Mouse (Mus musculus) midbrain, embryonic 14.5 days (tissue): ENCODE measurements around the gene Olfr1440. TPM values are rescaled to one million over a fixed set of nuclear protein-coding genes. Genes with fewer than 3 reads are reported as not detected.

Experiments used
- ATAC-seq: fragments of 200-750 bp; cut with Nextera tagmentation; 2 replicates; pipeline ENCODE4 v1.8.0; 2017; ENCODE audit warnings: moderate number of reproducible peaks, moderate library complexity; ENCODE audit not compliant: low FRiP score, low TSS enrichment
- DNase-seq: peaks from one replicate; pipeline ENCODE4 v3.0.0-alpha.2; 2015
- H3K27ac ChIP-seq: fragments of 300-500 bp; sonication (generic); replicated peaks from 2 replicates; pipeline ENCODE4 v1.5.1; 2014; ENCODE audit warnings: mild to moderate bottlenecking, low read depth, low read length, moderate library complexity
- H3K27me3 ChIP-seq: fragments of 300-500 bp; sonication (generic); 2 replicates; pipeline ENCODE4 v1.6.1; 2014; ENCODE audit warnings: low read length, control low read depth, mixed read lengths; ENCODE audit not compliant: control insufficient read depth, insufficient read depth
- H3K36me3 ChIP-seq: fragments of 300-500 bp; sonication (generic); 2 replicates; pipeline ENCODE4 v1.6.1; 2014; ENCODE audit warnings: low read length, control low read depth; ENCODE audit not compliant: control insufficient read depth, insufficient read depth
- H3K4me1 ChIP-seq: fragments of 300-500 bp; sonication (generic); 2 replicates; pipeline ENCODE4 v1.6.1; 2014; ENCODE audit warnings: mild to moderate bottlenecking, antibody characterized with exemption, low read length, control low read depth; ENCODE audit not compliant: control insufficient read depth, insufficient read depth
- H3K4me2 ChIP-seq: fragments of 300-500 bp; sonication (generic); 2 replicates; pipeline ENCODE4 v1.6.1; 2014; ENCODE audit warnings: mild to moderate bottlenecking, low read length, moderate library complexity
- H3K4me3 ChIP-seq: fragments of 300-500 bp; sonication (generic); replicated peaks from 2 replicates; pipeline ENCODE4 v1.5.1; 2014; ENCODE audit warnings: low read depth, low read length
- H3K9ac ChIP-seq: fragments of 300-500 bp; sonication (generic); replicated peaks from 2 replicates; pipeline ENCODE4 v1.6.1; 2014; ENCODE audit warnings: mild to moderate bottlenecking, low read length, moderate library complexity
- H3K9me3 ChIP-seq: fragments of 300-500 bp; sonication (generic); 2 replicates; pipeline ENCODE4 v1.6.1; 2016; ENCODE audit warnings: low read length, control low read depth, mixed read lengths; ENCODE audit not compliant: control insufficient read depth
- WGBS: fragments of 180-500 bp; shearing (Covaris S2); extraction: QIAGEN DNeasy Blood & Tissue Kit; methylation state at CpG from one replicate; pipeline ENCODE4 v1.1.7; 2014; 5-methylcytosine and 5-hydroxymethylcytosine counted together
- polyA plus RNA-seq: library from polyadenylated mRNA; unstranded; fragments of >200 nt; fragmentation: Nextera tagmentation; extraction: Ambion mirVana; gene quantifications from 2 replicates; pipeline ENCODE4 v1.2.1, GENCODE M21; 2014

Olfr1440 gene
- not detected in 2 replicates for polyA plus RNA-seq

DNA sequence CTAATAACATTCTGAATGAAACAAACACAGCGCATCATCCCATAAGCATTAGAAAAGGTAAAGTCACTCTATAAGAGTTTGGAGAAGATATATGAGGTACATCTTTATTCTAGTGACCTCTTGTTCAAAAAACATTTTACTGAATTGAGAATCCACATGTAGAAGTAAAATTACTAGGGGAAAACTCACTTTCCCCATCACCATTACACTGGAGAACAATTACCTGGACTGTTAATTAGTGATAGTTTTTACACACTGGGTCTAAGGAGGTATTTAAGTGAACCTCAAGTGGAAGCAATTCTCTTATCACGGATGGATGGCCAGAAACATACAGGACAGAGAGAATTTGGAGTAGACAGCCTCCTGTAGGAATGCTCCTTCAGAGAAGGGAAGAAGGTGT is at the start of gene Olfr1440:
Gene Olfr1440 (plus strand): TSS at position 301 of the 400 bp plus-strand sequence.
- H3K9me3 ChIP-seq: no peaks in the 10 kb centered on the region
- H3K27me3 ChIP-seq: no peaks in the 10 kb centered on the region
- no peaks in the 10 kb centered on the region for H3K36me3 ChIP-seq
- no peak within 1 kb of the TSS for H3K4me2 ChIP-seq
- no peak within 1 kb of the TSS for H3K4me3 ChIP-seq
- WGBS: 90% methylated on average over 2 of the region's 2 CpGs
- no peak within 1 kb of the TSS for H3K27ac ChIP-seq
- H3K4me1 ChIP-seq: no peaks in the 10 kb centered on the region
- no peak within 1 kb of the TSS for H3K9ac ChIP-seq
- no peak for DNase-seq
- no peak for ATAC-seq

DNA sequence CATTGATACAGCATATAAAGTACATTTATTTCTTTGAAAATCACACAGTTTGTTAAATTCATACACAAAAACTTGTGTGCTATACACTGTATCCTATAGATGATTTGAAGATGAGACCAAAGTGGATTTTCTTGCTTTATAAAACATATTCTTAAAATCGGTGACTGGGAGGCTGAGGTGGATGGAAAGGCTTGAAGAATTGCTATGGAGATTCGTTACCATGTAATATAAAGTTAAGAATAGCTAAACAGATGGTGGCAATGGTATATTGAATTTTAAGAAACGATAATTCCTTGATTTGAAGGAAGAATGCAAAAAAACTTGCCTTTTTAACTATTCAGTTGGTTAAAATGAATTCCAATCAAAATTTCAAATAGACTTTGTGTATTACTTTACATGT is 14.1 kb upstream of the Olfr1440 start:
- Histone ChIP-seq H3K27me3 (no peaks in the 10 kb centered on the region), H3K36me3 (no peaks in the 10 kb centered on the region), H3K9me3 (no peaks in the 10 kb centered on the region), H3K4me2 (no peak overlapping the region), H3K27ac (no peak overlapping the region), H3K9ac (no peak overlapping the region), H3K4me1 (no peaks in the 10 kb centered on the region), H3K4me3 (no peak overlapping the region)
- DNase-seq: no peak
- 83% methylated on average over 3 of the region's 3 CpGs for WGBS
- no peak for ATAC-seq

DNA sequence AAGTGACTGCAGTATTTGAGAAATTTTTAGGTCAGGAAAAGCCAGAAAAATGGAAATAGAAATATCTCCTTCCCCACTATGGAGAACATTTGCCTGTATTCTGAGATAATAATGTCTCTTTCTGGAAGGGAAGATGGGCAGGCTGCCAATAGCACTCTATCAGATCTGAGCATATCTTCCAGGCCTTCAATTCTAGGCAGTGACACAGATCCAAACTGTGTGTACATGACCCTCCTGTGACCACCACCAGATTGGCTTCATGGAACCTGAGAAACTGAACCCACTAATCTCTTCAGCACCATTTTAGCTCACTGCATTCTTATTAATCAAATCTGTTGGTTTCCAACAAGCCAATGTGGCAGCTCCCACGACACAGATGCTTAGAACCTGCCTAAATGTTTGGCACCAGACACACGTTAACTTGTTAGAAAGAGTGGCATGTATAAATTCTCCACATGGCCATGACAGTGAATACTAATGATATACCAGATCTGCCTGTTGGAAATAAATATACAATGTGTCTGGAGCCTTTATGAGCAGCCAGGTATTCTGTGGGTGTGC is 12.5 kb upstream of the Olfr1440 start:
- 75% methylated on average over 2 of the region's 2 CpGs for WGBS
- H3K4me1 ChIP-seq: no peaks in the 10 kb centered on the region
- H3K27me3 ChIP-seq: no peaks in the 10 kb centered on the region
- H3K9me3 ChIP-seq: no peaks in the 10 kb centered on the region
- no peak overlapping the region for H3K4me2 ChIP-seq
- DNase-seq: no peak
- ATAC-seq: no peak
- H3K4me3 ChIP-seq: no peak overlapping the region
- no peak overlapping the region for H3K9ac ChIP-seq
- no peak overlapping the region for H3K27ac ChIP-seq
- H3K36me3 ChIP-seq: no peaks in the 10 kb centered on the region

DNA sequence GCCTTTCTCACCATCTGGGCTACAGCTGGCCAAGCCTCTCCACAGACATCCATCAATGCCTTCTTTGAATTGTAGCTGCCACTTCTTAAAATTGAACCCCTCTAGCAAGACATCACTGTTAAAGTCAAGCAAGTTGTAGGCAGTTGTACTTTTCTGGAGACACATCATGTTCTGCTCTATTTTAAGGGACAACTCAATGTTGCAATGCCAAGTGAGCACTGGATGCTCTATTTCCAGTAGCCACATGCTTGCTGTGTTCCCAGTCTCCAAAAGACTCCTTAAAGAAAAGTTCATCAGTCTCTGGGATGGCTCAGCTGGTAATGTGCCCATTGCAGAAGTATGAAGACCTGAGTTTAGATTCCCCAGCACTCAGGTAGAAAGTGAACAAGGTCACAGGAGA is 26.7 kb downstream of the Olfr1440 start:
- ATAC-seq (no peak), DNase-seq (no peak)
- no peak overlapping the region for H3K4me3 ChIP-seq
- no peaks in the 10 kb centered on the region for H3K36me3 ChIP-seq
- no peak overlapping the region for H3K9ac ChIP-seq
- H3K27me3 ChIP-seq: no peaks in the 10 kb centered on the region
- H3K4me1 ChIP-seq: no peaks in the 10 kb centered on the region
- no peaks in the 10 kb centered on the region for H3K9me3 ChIP-seq
- H3K4me2 ChIP-seq: no peak overlapping the region
- no peak overlapping the region for H3K27ac ChIP-seq

DNA sequence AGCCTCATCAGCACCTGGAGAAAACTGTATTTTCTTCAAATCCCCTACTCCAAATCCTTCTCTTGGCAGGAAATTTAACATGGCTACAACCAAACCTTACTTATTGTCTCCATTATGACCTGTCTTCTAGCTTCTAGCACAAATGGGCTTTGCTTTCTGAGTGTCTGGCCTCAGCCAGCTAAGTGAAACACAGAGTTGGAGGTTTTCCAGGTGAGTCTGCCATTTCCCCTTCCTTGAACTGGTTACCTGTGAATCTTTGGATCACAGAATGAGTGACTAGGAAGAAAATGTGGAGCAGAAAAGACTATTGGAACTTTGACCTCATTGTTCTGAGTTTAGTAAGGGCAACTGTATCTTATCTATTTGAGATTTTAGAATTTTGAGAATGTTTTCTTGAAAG is 30.3 kb downstream of the Olfr1440 start, which contains the start of gene Olfr1441:
Gene Olfr1441 (plus strand): TSS at position 73 of the 400 bp plus-strand sequence.
- no peak for DNase-seq
- no peak within 1 kb of the TSS for H3K27ac ChIP-seq
- H3K4me2 ChIP-seq: no peak within 1 kb of the TSS
- H3K9ac ChIP-seq: no peak within 1 kb of the TSS
- no peaks in the 10 kb centered on the region for H3K4me1 ChIP-seq
- H3K36me3 ChIP-seq: no peaks in the 10 kb centered on the region
- no peaks in the 10 kb centered on the region for H3K9me3 ChIP-seq
- no peak within 1 kb of the TSS for H3K4me3 ChIP-seq
- H3K27me3 ChIP-seq: no peaks in the 10 kb centered on the region
- no peak for ATAC-seq

DNA sequence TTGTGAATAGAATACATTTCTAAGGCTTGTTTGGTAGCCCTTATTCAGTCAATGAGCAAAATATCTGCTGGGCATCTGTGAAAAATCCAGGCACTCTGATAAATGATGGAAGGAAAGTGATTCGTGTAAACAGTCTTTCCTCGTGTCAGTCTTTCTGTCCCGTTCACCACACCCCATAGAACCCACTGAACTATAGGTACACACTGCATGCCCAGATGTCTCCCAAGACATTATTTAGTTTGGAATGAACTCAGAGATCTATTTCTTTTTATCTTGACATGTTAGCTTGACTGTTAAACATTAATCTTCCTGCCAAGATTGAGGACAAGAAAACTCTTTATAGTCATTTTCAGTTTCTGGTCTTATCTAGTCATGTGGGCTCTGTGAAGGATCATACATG is 31.2 kb downstream of the Olfr1440 start:
- Histone ChIP-seq H3K4me1 (no peaks in the 10 kb centered on the region), H3K4me2 (no peak overlapping the region), H3K27ac (no peak overlapping the region), H3K27me3 (no peaks in the 10 kb centered on the region), H3K4me3 (no peak overlapping the region), H3K9ac (no peak overlapping the region), H3K9me3 (no peaks in the 10 kb centered on the region), H3K36me3 (no peaks in the 10 kb centered on the region)
- no peak for DNase-seq
- WGBS: 94% methylated on average over 3 of the region's 3 CpGs
- no peak for ATAC-seq

DNA sequence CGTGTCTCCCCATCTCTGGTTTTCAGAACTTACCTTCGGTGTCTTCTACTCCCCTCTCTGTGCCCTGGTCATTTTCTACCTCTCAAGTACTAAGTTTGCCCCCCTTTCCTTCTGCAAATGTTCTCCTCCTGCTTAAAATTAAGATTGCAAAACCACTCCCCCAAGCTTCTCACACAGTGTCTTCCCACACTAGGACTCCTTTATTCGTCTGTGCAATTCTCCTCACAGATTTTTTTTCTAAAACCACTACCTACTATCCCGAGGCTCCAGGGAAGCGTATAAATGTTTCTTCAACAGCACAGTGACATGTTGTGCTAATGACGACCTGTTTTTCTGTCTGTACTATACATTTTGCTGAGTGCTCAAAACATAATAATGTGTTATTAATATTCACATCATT is 33.5 kb downstream of the Olfr1440 start:
- no peak overlapping the region for H3K27ac ChIP-seq
- no peaks in the 10 kb centered on the region for H3K9me3 ChIP-seq
- no peaks in the 10 kb centered on the region for H3K36me3 ChIP-seq
- H3K4me2 ChIP-seq: no peak overlapping the region
- no peak for ATAC-seq
- WGBS: 79% methylated on average over 6 of the region's 6 CpGs
- H3K4me1 ChIP-seq: no peaks in the 10 kb centered on the region
- H3K4me3 ChIP-seq: no peak overlapping the region
- DNase-seq: no peak
- no peaks in the 10 kb centered on the region for H3K27me3 ChIP-seq
- H3K9ac ChIP-seq: no peak overlapping the region

DNA sequence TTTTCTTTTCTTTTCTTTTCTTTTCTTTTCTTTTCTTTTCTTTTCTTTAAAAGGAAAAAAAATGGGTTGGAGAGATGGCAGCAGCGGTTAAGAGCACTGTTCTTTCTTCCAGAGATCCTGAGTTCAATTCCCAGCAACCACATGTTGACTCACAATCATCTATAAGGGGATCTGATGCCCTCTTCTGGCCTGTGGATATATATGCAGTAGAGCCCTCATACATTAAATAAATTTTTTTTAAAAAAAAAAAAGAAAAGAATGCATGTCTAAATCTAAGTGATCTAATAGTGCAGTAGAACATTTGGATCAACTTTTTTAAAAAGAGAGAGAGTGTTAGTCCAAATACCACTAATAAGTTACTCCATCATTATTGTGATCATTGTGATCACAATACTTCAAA is 34.6 kb downstream of the Olfr1440 start:
- H3K9me3 ChIP-seq: no peaks in the 10 kb centered on the region
- H3K36me3 ChIP-seq: no peaks in the 10 kb centered on the region
- no peaks in the 10 kb centered on the region for H3K27me3 ChIP-seq
- no peak for ATAC-seq
- no peak overlapping the region for H3K9ac ChIP-seq
- no peak for DNase-seq
- H3K4me2 ChIP-seq: no peak overlapping the region
- 84% methylated on average over 1 of the region's 1 CpGs for WGBS
- no peak overlapping the region for H3K4me3 ChIP-seq
- H3K4me1 ChIP-seq: no peaks in the 10 kb centered on the region
- no peak overlapping the region for H3K27ac ChIP-seq

DNA sequence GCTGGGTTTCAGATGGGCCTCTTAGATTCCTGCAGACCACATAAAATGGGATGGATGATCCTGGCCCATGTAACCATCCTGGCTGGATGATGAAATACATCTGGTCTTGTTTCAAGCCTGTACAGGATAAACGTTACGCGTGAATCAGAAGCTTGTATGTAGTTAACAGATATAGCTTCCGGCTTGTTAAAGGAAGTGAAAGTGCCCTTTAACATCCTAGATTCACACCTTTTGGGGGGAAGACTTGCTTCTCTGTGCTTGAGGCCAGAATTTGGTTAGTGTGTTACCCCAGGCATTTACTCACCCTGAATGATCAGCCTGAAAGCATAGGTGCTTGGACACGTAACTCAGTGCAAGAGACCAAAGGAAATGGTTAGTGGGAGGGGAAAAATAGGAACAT is 40.0 kb downstream of the Olfr1440 start:
- Histone ChIP-seq H3K27ac (no peak overlapping the region), H3K36me3 (no peaks in the 10 kb centered on the region), H3K9ac (no peak overlapping the region), H3K4me2 (no peak overlapping the region), H3K4me3 (no peak overlapping the region), H3K9me3 (no peaks in the 10 kb centered on the region), H3K4me1 (no peaks in the 10 kb centered on the region), H3K27me3 (no peaks in the 10 kb centered on the region)
- DNase-seq (no peak), ATAC-seq (no peak)
- WGBS: 94% methylated on average over 5 of the region's 5 CpGs
